Mouse (Mus musculus): ENCODE results near the gene Nlrc3.

DNA sequence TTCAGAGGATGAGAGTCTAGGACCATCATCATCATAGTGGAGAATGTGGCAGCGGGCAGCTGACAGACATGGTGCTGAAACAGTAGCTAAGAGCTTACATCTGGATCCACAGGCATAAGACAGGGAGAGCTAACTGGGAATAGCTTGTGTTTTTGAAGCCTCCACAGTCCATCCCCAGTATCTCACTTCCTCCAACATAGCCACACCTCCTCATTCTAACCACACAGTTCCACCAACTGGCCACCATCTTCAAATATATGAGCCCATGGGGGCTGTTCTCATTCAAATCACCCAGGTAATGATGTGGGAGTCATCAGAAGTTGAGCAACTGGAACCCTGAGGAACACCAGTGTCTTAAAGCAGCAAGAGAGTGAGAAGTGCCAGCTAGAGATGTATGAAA lies 25.3 kb downstream of the Nlrc3 start:
- TF ChIP-seq POLR2A (IDR thresholded peaks at IDR 0.05; ENCODE audit: low read depth, low read length) (no peak), CTCF (conservative IDR thresholded peaks at IDR 0.05; ENCODE audit: insufficient read depth, insufficient read length, low read depth, low read length) (no peak)
